Mouse (Mus musculus) subcutaneous adipose tissue, adult 2 months (tissue): ENCODE data around the gene Gimap4. TPM values are rescaled to one million over a fixed set of nuclear protein-coding genes. Genes with fewer than 3 reads are reported as not detected.

Source experiments
- polyA plus RNA-seq: library from polyadenylated mRNA; depleted of rRNA; stranded (reverse); fragments of >200 nt; gene quantifications from 2 replicates; pipeline ENCODE4 v1.2.3, GENCODE M21; 2012; ENCODE audit warnings: low replicate concordance; rRNA removed

Gene Gimap4
- polyA plus RNA-seq, result 22.2 and 30.2 TPM in 2 replicates

DNA sequence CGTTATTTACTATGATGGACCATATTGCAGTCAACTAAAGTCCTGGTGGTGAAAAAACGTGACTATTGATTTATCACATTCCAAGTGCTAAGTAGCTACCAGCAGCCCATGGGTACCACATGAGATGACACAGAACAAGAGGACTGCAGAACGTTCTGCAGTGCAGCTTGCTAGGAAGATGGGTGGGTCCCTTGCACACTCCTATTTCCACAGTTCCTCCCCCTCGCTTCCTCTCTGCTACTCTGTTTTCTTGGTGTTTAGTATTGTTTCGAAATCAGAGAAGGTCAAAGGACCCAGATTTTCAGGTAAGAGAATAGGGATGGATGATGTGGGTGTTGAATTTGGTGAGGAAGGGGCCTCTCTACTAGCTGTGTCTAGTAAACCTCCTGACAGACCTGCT, at the start of gene Gimap4:
TSS of gene Gimap4 (plus strand) at position 231 of the 400 bp plus-strand sequence.

DNA sequence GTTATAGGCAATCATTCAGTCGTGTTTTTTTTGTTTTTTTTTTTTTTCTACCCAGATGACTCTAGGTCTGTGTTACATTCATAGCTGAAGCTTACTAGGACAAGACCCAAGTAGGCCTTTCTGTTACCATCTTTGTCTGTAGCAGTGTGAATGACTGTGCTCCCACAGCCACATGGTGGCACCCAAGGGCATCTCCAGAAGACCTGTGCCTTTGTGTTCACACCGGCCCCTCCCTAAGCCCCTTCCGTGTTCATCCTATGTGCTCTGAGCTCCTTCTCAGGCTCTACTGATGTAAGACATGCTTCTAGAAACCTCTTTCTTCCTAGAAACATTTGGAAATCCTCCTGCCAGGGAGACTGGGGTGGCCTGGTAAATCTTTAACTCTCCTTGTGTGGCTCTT, 37.4 kb upstream of the Gimap4 start, which contains the start of gene Gimap8:
TSS of gene Gimap8 (plus strand) at position 240 of the 400 bp plus-strand sequence.

GRCm38 (mm10) chr6:48675931-48676859, 8.2 kb upstream of the Gimap4 start, which contains the start of gene Gimap9:
Gimap9 (plus strand) TSS chr6:48676129.

GRCm38 (mm10) chr6:48718455-48718854, 34.1 kb downstream of the Gimap4 start, which contains the start of the genes Gm28053 and Gimap7:
Gm28053 (plus strand) TSS chr6:48718607.
Gimap7 (plus strand) TSS chr6:48718621.

DNA sequence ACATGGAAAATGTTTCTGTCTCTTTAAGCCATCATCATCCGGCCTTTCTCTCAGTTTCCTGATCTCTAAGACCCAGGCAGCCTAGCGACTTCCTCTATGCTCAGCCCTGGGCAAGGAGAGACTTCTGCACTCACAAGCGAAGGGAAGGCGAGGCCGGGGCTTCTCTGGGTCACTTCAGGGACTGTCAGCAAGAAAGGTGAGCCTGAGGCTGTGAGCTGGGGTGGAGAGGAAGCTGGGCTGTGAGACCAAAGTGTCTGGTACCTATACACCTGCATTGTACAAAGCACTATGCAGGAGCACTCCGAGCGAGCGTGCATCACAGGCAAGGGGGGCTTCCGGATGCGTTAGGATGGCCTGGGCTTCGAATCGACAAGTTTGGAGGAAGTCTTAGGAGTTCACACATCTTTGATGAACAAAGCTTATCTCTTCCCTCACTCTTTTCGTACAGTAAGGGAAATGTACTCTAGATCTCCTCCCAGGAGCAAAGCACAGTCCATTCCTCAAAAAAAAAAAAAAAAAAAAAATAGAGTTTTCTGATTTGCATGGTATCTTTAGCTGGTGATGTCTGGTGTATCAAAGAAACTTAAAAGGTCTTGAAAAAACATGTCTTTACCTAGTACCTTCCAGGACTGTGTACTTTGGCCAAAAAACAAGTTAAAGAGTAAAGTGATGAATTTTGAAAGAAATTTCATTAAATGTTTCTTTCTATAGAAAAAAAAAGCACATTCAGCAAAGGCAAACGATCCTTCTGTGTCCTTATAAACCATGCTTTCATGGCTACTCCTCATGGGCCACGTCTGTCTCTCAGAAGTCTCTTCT, 54.8 kb downstream of the Gimap4 start, which contains the start of gene Gimap1:
TSS of gene Gimap1 (plus strand) at position 94 of the 819 bp plus-strand sequence.

Other genes with a start within 250 kb of the Gimap4 start
- gene Zfp467, start 238.7 kb upstream of the Gimap4 start, polyA plus RNA-seq, result 43.6 and 50.0 TPM in 2 replicates
- 2.0 and 4.5 TPM in 2 replicates for gene Sspo, start 236.3 kb upstream of the Gimap4 start, polyA plus RNA-seq
- gene Atp6v0e2, start 146.9 kb upstream of the Gimap4 start, polyA plus RNA-seq, result 42.6 and 79.5 TPM in 2 replicates
- gene Lrrc61, start 129.8 kb upstream of the Gimap4 start, polyA plus RNA-seq, result 23.2 and 24.6 TPM in 2 replicates
- gene Rarres2, start 111.8 kb upstream of the Gimap4 start, polyA plus RNA-seq, result 338 and 562 TPM in 2 replicates
- not detected in 2 replicates for gene Gm45021, start 94.9 kb upstream of the Gimap4 start, polyA plus RNA-seq
- gene Repin1, start 90.7 kb upstream of the Gimap4 start, polyA plus RNA-seq, result 36.2 and 55.2 TPM in 2 replicates
- gene Gm44965, start 90.6 kb upstream of the Gimap4 start, polyA plus RNA-seq, result 0.68 TPM in 1 of 2 replicates, not detected in the other
- gene Zfp775, start 82.5 kb upstream of the Gimap4 start, polyA plus RNA-seq, result 5.0 and 6.3 TPM in 2 replicates
- 1.4 and 2.3 TPM in 2 replicates for gene AI854703, start 57.8 kb upstream of the Gimap4 start, polyA plus RNA-seq
- 4.7 and 9.7 TPM in 2 replicates for gene Gimap8, start 37.3 kb upstream of the Gimap4 start, polyA plus RNA-seq
- gene Gimap9, start 8.4 kb upstream of the Gimap4 start, polyA plus RNA-seq, result 2.4 and 3.2 TPM in 2 replicates
- gene Gimap6, start 23.7 kb downstream of the Gimap4 start, polyA plus RNA-seq, result 15.2 and 24.9 TPM in 2 replicates
- 0.73 TPM in 1 of 2 replicates, not detected in the other for gene Gm28053, start 34.1 kb downstream of the Gimap4 start, polyA plus RNA-seq
- gene Gimap7, start 34.1 kb downstream of the Gimap4 start, polyA plus RNA-seq, result 0.70 and 0.90 TPM in 2 replicates
- 7.0 and 7.7 TPM in 2 replicates for gene Gimap1, start 54.5 kb downstream of the Gimap4 start, polyA plus RNA-seq
- gene Gimap5, start 61.6 kb downstream of the Gimap4 start, polyA plus RNA-seq, result 14.1 and 14.8 TPM in 2 replicates
- gene Gimap3, start 86.3 kb downstream of the Gimap4 start, polyA plus RNA-seq, result 5.5 and 5.7 TPM in 2 replicates
- gene Tmem176a, start 156.4 kb downstream of the Gimap4 start, polyA plus RNA-seq, result 58.0 and 139 TPM in 2 replicates
- gene Tmem176b, start 156.9 kb downstream of the Gimap4 start, polyA plus RNA-seq, result 231 and 496 TPM in 2 replicates
- 0.04 and 3.8 TPM in 2 replicates for gene Aoc1, start 188.3 kb downstream of the Gimap4 start, polyA plus RNA-seq
- gene 1600015I10Rik, start 245.3 kb downstream of the Gimap4 start, polyA plus RNA-seq, result 0.08 and 0.33 TPM in 2 replicates